Mouse (Mus musculus): ENCODE results near the gene Olfr374.

DNA sequence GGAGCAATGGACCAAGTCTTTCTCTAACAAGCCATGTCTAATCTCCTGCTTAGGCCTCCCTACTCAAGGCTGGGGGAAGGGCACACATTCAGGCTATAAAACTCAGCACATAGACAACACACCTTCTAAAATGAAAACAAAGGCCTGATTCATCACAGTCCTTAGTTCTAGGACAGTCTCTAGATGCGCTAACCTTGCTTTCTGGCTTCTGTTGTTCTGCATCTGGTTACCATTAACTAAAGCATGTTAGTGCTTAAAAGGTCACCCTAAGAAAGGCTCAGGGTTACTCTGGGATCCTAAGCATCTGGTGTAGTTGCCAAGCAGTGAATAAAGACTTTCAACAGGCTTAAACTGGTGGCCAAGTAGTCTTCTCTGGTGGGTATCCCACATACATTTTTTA, 15.2 kb downstream of the Olfr374 start:
- TF ChIP-seq CTCF (IDR thresholded peaks at IDR 0.05; ENCODE audit: low read depth, low read length) (no peak), GATA2 (IDR thresholded peaks at IDR 0.05; ENCODE audit: borderline replicate concordance, low read depth, low read length) (no peak), POLR2AphosphoS5 (IDR thresholded peaks at IDR 0.05; ENCODE audit: insufficient replicate concordance, low read depth, low read length) (no peak), GATA1 (IDR thresholded peaks at IDR 0.05; ENCODE audit: borderline replicate concordance, low read length) (no peak), TAL1 (conservative IDR thresholded peaks at IDR 0.05; ENCODE audit: low read depth, low read length) (no peak)

All from G1E (cell line).